Mouse (Mus musculus) CH12.LX (cell line): ENCODE measurements at regions not wholly inside any gene's neighbourhood (a gene's known extent, or its start where the extent isn't known, plus 50 kb on each side); places are given as distances from the start of the nearest gene placed in this dataset.

ENCODE experiments used
- CHD2 ChIP-seq: IDR thresholded peaks from 2 replicates; pipeline ENCODE4 v1.6.1; 2011; ENCODE audit warnings: low read length, improper control_type of control experiment
- CTCF ChIP-seq, 2 experiments: IDR thresholded peaks in 1 of 2; conservative IDR thresholded peaks in 1 of 2; 2 replicates each; pipeline ENCODE4 v1.5.1; 2011 to 2012; ENCODE audit warnings: low read depth in 2 of 2, low read length in 2 of 2, improper control_type of control experiment in 1 of 2, inconsistent platforms in 1 of 2, mild to moderate bottlenecking in 1 of 2, moderate library complexity in 1 of 2
- E2F4 ChIP-seq: IDR thresholded peaks from 2 replicates; pipeline ENCODE4 v1.6.1; 2011; ENCODE audit warnings: low read depth, low read length, improper control_type of control experiment; ENCODE audit not compliant: insufficient replicate concordance
- EP300 ChIP-seq: IDR thresholded peaks from 2 replicates; pipeline ENCODE4 v1.6.1; 2011; ENCODE audit warnings: low read length, improper control_type of control experiment
- ETS1 ChIP-seq: conservative IDR thresholded peaks from 2 replicates; pipeline ENCODE4 v1.6.1; 2012; ENCODE audit warnings: low read depth, mild to moderate bottlenecking, inconsistent platforms, low read length, improper control_type of control experiment, moderate library complexity
- IRF4 ChIP-seq: IDR thresholded peaks from 2 replicates; pipeline ENCODE4 v1.6.1; 2014; ENCODE audit warnings: low read depth, mild to moderate bottlenecking, inconsistent platforms, low read length, improper control_type of control experiment
- MAFK ChIP-seq: IDR thresholded peaks from 2 replicates; pipeline ENCODE4 v1.6.1; 2011; ENCODE audit warnings: low read length, improper control_type of control experiment; ENCODE audit not compliant: insufficient replicate concordance
- MEF2A ChIP-seq: IDR thresholded peaks from 2 replicates; pipeline ENCODE4 v1.6.1; 2014; ENCODE audit warnings: low read depth, mild to moderate bottlenecking, inconsistent platforms, low read length, improper control_type of control experiment, borderline replicate concordance
- PAX5 ChIP-seq: IDR thresholded peaks from 2 replicates; pipeline ENCODE4 v1.6.1; 2012; ENCODE audit warnings: low read length, inconsistent platforms, mixed read lengths
- POLR2A ChIP-seq: IDR thresholded peaks from 2 replicates; pipeline ENCODE4 v1.6.1; 2011; ENCODE audit warnings: low read depth, mild to moderate bottlenecking, improper control_type of control experiment, low read length
- SIN3A ChIP-seq: IDR thresholded peaks from 2 replicates; pipeline ENCODE4 v1.6.1; 2012; ENCODE audit warnings: low read length, improper control_type of control experiment, inconsistent platforms
- USF2 ChIP-seq: conservative IDR thresholded peaks from 2 replicates; pipeline ENCODE4 v1.6.1; 2011; ENCODE audit warnings: low read depth, low read length, improper control_type of control experiment
- ZMIZ1 ChIP-seq: IDR thresholded peaks from 2 replicates; pipeline ENCODE4 v1.6.1; 2012; ENCODE audit warnings: low read depth, mild to moderate bottlenecking, inconsistent platforms, low read length, improper control_type of control experiment
- ZNF384 ChIP-seq: IDR thresholded peaks from 2 replicates; pipeline ENCODE4 v1.6.1; 2012; ENCODE audit warnings: low read depth, low read length, improper control_type of control experiment, inconsistent platforms

DNA sequence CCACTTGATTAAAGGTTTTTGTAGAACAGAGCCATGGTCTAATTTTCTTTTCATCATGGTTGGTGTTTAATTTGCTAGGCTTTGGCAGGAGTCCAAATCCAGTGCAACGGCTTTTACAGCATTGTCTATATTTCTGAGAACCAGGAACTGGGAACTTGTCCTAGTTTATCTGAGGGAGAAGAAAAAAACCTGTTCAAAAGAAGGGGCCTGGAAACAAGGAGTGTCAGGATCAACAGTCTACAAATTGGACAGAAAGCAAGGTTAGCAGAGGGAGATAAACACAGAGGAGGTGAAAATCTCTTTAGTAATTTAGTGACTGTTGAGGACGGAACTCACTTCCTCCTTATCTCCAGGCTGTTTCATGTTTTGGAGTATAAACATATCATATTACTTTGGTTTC is 74.9 kb upstream of the C9orf72 start:
- TF ChIP-seq CHD2 (no peak), POLR2A (no peak), CTCF (conservative IDR thresholded peaks at IDR 0.05 in 1 of 2, IDR thresholded peaks at IDR 0.05 in 1 of 2; ENCODE audit: low read depth in 2 of 2, low read length in 2 of 2) (no peak), USF2 (no peak), ZNF384 (no peak), SIN3A (no peak), E2F4 (no peak), ZMIZ1 (no peak), EP300 (no peak), MAFK (no peak), IRF4 (no peak), MEF2A (no peak), ETS1 (no peak), PAX5 (no peak)
